Mouse (Mus musculus): Measurements from ENCODE around the gene C4bp. TPM values are rescaled to one million over a fixed set of nuclear protein-coding genes. Genes with fewer than 3 reads are reported as not detected.

C4bp gene
- not detected in 2 replicates for total RNA-seq (2023)

GRCm38 (mm10) chr1:130661454-130661853, at the start of gene C4bp:
TSS of gene C4bp (minus strand) at chr1:130661632.

DNA sequence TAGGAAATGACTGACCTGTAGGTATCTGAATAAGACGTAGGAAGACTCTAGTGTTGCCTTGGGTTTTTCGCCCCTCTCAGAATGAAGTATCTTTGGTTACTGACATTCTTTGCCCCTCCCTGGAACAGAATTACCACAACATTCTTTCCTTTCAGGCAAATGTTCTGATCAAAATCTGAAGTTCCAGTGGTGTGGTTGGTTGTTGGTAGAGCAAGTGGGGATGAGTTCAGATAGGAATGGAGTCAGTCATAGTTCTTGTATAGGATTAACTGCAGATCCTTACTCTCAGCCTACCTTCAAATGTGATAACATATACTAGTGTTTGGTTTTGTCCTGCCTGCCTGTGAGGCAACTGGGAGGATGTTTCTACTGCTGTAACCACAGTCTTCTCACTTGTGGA, 31.9 kb downstream of the C4bp start, which contains the start of gene Zp3r:
Gene Zp3r (minus strand): TSS at position 101 of the 400 bp plus-strand sequence.

Other genes with a start within 250 kb of the C4bp start
- gene Cd55b, start 238.6 kb downstream of the C4bp start, total RNA-seq (2023): 0.79 and 1.8 TPM in 2 replicates
- 53.9 and 70.3 TPM in 2 replicates for gene Cd55, start 198.9 kb downstream of the C4bp start, total RNA-seq (2023)
- not detected in 2 replicates for gene Zp3r, start 32.0 kb downstream of the C4bp start, total RNA-seq (2023)
- not detected in 2 replicates for gene Gm29427, start 54.2 kb upstream of the C4bp start, total RNA-seq (2023)
- 10.8 and 13.7 TPM in 2 replicates for gene Yod1, start 55.7 kb upstream of the C4bp start, total RNA-seq (2023)
- 15.5 and 18.9 TPM in 2 replicates for gene Pfkfb2, start 67.6 kb upstream of the C4bp start, total RNA-seq (2023)
- gene AA986860, start 70.3 kb upstream of the C4bp start, total RNA-seq (2023): 0.23 and 0.44 TPM in 2 replicates
- gene Fcamr, start 139.3 kb upstream of the C4bp start, total RNA-seq (2023): not detected in 2 replicates
- gene Pigr, start 165.1 kb upstream of the C4bp start, total RNA-seq (2023): not detected in 2 replicates
- gene Fcmr, start 204.0 kb upstream of the C4bp start, total RNA-seq (2023): 0.63 and 1.6 TPM in 2 replicates
- not detected in 2 replicates for gene Il24, start 225.8 kb upstream of the C4bp start, total RNA-seq (2023)
- gene Il20, start 249.8 kb upstream of the C4bp start, total RNA-seq (2023): not detected in 2 replicates

Measured in neutrophil, adult 65 days (primary cell).